Mouse (Mus musculus): ENCODE results near the gene Dnajc17. TPM values are rescaled to one million over a fixed set of nuclear protein-coding genes. Genes with fewer than 3 reads are reported as not detected.

The Dnajc17 gene
- polyA plus RNA-seq, 1 experiment from 2014 or later = 31.1 TPM

DNA sequence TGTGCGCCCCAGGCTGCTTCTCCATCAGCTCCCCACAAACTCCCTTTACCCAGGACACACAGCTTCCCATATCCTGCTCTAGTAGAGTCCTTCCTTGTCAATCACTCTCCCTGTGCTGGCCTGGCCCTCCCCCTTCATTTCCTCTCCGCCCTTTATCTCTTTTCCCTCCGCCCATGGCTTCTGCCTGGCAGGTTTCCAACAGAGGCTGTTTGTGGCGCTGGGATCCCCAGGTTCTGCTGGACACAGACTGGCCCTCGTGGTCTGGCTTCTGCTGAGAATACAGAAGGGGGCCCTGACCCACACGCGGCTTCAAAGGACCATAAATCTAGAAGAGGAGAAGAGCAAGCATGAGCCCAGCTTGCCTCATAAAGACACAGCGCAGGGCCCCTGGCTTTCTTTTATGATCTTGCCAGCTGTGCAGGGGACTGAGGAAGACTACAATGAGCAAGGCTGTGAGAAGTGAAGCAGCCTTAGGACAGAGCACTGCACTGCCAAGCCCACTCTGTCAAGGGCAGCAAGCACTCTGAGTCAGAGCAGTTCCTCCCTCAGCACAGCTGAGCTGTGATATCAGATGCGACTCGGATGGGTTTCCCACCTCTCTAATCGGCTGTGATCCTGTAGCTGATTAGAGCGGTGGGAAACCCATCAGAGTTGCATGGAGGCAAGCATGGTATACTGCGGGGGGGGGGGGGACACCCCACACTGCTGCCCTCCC lies 35.6 kb downstream of the Dnajc17 start:
- Histone ChIP-seq H3K4me2 (no peak overlapping the region), H3K4me1 (peaks cover 18% of the 10 kb centered on the region), H3K27ac (peak overlapping the region; percentile 16; the same call in 1 of the 2 replicates), H3K9me3 (no peaks in the 10 kb centered on the region), H3K9ac (no peak overlapping the region), H3K27me3 (peaks cover 13% of the 10 kb centered on the region), H3K4me3 (no peak overlapping the region), H3K36me3 (peaks cover 37% of the 10 kb centered on the region)
- WGBS = 27% methylated on average over 13 of the region's 13 CpGs
- no peak for ATAC-seq (ENCODE audit: insufficient number of reproducible peaks, insufficient read depth, low FRiP score, low TSS enrichment, low read depth)

DNA sequence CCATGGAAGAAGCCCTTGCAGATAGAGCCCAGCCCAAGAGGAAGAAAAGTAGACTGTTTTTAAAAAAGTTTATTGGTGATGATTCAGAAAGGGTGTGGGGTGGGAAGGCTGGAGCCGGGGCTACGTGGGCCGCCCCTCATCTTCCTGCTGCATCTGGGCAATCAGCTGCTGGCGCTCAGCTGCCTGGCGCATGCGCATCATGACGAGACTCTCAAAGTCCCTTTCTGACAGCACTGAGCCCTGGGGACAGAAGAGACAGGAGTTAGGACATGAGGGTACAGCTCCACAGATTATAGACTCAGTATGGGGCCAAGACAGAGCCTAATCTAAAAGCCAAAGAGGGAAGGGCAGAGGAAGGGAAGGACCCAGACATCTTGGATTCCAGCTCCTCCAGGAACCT lies 36.1 kb downstream of the Dnajc17 start:
- H3K4me2 ChIP-seq = no peak overlapping the region
- no peak for ATAC-seq (ENCODE audit: insufficient number of reproducible peaks, insufficient read depth, low FRiP score, low TSS enrichment, low read depth)
- no peaks in the 10 kb centered on the region for H3K9me3 ChIP-seq
- peaks cover 18% of the 10 kb centered on the region for H3K27me3 ChIP-seq
- no peak overlapping the region for H3K4me3 ChIP-seq
- 81% methylated on average over 7 of the region's 7 CpGs for WGBS
- peaks cover 32% of the 10 kb centered on the region for H3K36me3 ChIP-seq
- no peak overlapping the region for H3K27ac ChIP-seq
- peaks cover 24% of the 10 kb centered on the region for H3K4me1 ChIP-seq
- no peak overlapping the region for H3K9ac ChIP-seq

DNA sequence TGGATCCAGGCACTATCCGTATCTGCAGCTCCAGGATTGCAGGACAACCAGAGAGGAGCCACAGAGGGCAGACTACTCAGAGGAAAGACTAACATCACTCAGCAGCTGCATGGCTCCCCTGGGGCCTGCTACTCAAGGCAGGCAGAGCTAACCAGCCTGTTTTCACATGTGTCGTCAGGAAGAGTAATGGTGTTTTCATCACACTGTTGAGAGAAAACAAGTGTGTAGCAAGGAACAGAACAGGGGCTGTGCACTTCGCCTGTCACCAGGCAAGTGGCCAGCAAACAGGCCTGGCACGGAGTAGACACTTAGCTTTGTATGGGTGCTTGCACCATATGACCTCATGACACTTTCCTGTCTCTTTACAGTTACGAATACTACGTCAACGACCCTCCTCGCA lies 37.0 kb downstream of the Dnajc17 start:
- WGBS = 81% methylated on average over 8 of the region's 8 CpGs
- Histone ChIP-seq H3K4me2 (no peak overlapping the region), H3K4me3 (no peak overlapping the region), H3K4me1 (peaks cover 33% of the 10 kb centered on the region), H3K27me3 (peaks cover 27% of the 10 kb centered on the region), H3K9me3 (no peaks in the 10 kb centered on the region), H3K9ac (no peak overlapping the region), H3K27ac (no peak overlapping the region), H3K36me3 (peaks cover 24% of the 10 kb centered on the region)
- ATAC-seq (ENCODE audit: insufficient number of reproducible peaks, insufficient read depth, low FRiP score, low TSS enrichment, low read depth) = no peak

DNA sequence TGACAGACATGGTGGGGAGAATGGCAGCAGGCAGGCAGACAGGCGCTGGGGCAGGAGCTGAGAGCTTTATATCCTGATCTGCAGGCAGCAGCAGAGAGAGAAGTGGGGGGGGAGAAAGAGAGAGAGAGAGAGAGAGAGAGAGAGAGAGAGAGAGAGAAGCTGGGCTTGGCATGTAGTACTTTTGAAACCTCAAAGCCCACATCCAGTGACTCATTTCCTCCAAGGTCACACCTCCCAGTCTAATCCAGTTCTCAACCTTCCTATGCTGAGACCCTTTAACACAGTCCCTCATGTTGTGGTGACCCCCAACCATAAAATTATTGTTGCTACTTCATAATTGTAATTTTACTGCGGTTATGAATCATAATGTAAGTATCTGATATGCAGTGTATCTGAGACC lies 38.3 kb downstream of the Dnajc17 start:
- no peaks in the 10 kb centered on the region for H3K9me3 ChIP-seq
- H3K27ac ChIP-seq = no peak overlapping the region
- no peak overlapping the region for H3K9ac ChIP-seq
- ATAC-seq (ENCODE audit: insufficient number of reproducible peaks, insufficient read depth, low FRiP score, low TSS enrichment, low read depth) = no peak
- H3K27me3 ChIP-seq = peaks cover 40% of the 10 kb centered on the region
- H3K4me2 ChIP-seq = no peak overlapping the region
- H3K36me3 ChIP-seq = peaks cover 16% of the 10 kb centered on the region
- no peak overlapping the region for H3K4me3 ChIP-seq
- WGBS = 75% methylated on average over 2 of the region's 2 CpGs
- peaks cover 34% of the 10 kb centered on the region for H3K4me1 ChIP-seq

DNA sequence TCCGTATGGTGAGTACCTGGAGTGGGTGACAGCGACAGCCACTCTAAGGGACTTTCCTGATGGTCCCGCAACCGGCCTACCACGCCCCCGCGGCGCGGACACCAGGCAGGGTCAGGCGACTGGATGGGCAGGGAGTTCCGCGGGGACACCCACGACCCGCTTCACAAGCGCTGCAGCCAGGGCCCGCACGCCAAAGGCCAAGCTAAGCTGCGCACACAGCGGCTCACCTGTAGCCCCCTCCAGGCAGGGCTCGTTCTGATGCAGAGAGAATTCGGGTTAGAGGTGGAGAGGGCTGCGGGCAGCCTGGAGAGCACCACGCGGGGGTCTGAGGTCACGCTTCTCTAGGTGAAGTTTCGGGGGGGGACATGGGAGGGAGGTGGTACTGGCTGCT lies 40.7 kb downstream of the Dnajc17 start:
- 2% methylated on average over 26 of the region's 26 CpGs for WGBS
- Histone ChIP-seq H3K36me3 (peaks cover 9% of the 10 kb centered on the region), H3K9me3 (no peaks in the 10 kb centered on the region), H3K4me1 (peaks cover 21% of the 10 kb centered on the region), H3K9ac (peak overlapping the region; percentile 67), H3K4me2 (peak overlapping the region; percentile 99), H3K4me3 (peak overlapping the region; percentile 56), H3K27me3 (peaks cover 41% of the 10 kb centered on the region), H3K27ac (no peak overlapping the region)
- peak; percentile 18; the same call in 1 of the 2 replicates for ATAC-seq (ENCODE audit: insufficient number of reproducible peaks, insufficient read depth, low FRiP score, low TSS enrichment, low read depth)

DNA sequence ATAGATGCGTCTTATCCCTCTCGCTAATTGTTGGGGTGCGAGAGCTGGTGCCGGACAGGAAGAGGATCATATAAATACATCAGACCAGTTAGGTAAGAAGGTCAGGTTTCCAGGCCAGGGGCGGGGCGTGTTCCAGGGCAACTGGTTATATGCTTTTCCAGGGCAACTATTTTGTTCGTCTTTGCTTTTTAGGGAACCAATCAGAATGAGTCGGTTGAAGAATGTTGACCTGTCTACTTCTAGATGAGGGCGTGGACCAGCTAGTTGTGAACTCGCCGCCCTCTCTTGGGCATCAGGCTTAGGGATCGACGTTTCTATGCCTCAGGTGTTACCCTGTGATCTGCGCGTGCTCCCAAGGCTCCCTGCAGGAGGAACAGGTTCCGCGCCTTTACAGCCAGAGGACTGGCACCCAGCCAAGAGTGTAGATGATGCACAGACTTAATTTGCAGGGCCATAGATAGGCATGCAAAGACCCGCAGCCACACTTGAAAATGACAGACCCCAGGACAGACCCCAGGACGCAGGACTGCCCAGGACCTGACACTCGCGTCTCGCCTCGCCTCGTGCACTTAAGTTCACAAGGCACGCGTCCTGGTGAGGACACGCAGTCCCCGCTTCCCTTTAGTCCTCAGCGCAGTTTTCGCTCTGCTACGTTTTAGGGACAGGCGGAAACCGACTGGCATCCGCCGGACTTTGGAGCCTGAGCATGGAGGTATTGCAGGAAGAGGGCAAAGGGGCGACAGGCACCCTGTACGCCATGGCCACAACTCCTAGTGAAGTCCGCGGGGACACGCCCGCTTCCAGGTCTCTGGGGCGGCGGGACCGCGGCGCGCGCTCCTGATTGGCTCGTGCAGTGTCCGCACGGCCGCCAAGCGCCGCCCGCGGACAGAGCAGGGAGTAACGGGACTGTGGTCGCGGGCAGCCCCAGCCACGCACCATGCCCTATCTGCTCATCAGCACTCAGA lies 41.4 kb downstream of the Dnajc17 start, which contains the start of gene Gchfr:
Gene Gchfr, plus strand, starts transcription at position 873 of the 965 bp plus-strand sequence.
- peaks cover 3% of the 10 kb centered on the region for H3K36me3 ChIP-seq
- no peak within 1 kb of the TSS for H3K27ac ChIP-seq
- H3K9me3 ChIP-seq = no peaks in the 10 kb centered on the region
- peak within 1 kb of the TSS; percentile 56 for H3K4me3 ChIP-seq
- H3K27me3 ChIP-seq = peaks cover 41% of the 10 kb centered on the region
- H3K4me1 ChIP-seq = peaks cover 16% of the 10 kb centered on the region
- peak within 1 kb of the TSS; percentile 67 for H3K9ac ChIP-seq
- WGBS = under 1% methylated on average over 60 of the region's 60 CpGs
- H3K4me2 ChIP-seq = peak within 1 kb of the TSS; percentile 99
- peak; percentile 38; the same call in 1 of the 2 replicates for ATAC-seq (ENCODE audit: insufficient number of reproducible peaks, insufficient read depth, low FRiP score, low TSS enrichment, low read depth)

DNA sequence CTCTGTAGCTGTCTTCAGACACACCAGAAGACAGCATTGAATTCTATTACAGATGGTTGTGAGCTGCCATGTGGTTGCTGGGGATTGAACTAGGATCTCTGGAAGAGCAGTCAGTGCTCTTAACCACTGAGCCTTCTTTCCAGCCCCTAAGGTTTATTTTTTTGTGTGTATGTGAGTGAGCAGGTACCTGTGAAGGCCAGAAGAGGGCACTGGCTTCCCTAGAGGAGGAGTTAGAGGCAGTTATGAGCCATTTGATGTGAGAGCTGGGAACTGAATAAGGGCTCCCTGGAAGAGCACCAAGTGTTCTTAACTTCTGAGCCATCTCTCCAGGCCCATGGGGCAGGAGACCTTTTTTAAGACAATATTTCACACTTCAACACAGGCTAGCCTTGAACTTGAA lies 43.2 kb downstream of the Dnajc17 start:
- no peaks in the 10 kb centered on the region for H3K9me3 ChIP-seq
- H3K4me3 ChIP-seq = no peak overlapping the region
- H3K36me3 ChIP-seq = no peaks in the 10 kb centered on the region
- ATAC-seq (ENCODE audit: insufficient number of reproducible peaks, insufficient read depth, low FRiP score, low TSS enrichment, low read depth) = no peak
- H3K4me2 ChIP-seq = no peak overlapping the region
- no peak overlapping the region for H3K9ac ChIP-seq
- peaks cover 41% of the 10 kb centered on the region for H3K27me3 ChIP-seq
- peaks cover 16% of the 10 kb centered on the region for H3K4me1 ChIP-seq
- no peak overlapping the region for H3K27ac ChIP-seq

DNA sequence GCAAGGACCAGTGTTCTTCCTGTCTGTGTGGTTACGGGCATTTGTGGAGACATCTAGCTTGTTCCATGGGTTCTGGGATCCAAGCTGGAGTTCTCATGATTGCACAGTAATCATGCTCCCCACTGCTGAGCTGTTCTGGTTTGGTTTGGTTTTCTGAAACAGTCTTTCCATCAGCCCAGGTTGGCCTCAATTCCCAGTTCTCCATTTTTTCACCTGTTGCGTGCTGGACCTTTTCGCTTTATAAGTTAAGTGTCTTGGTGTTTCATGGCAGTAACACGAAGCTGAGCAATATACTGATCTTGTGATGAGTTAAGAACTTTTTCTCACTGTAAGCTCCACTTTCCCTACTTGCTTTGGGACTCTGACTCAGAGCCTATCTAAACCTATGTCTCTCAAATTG lies 44.6 kb downstream of the Dnajc17 start:
- no peak overlapping the region for H3K4me3 ChIP-seq
- no peak overlapping the region for H3K9ac ChIP-seq
- peaks cover 16% of the 10 kb centered on the region for H3K4me1 ChIP-seq
- ATAC-seq (ENCODE audit: insufficient number of reproducible peaks, insufficient read depth, low FRiP score, low TSS enrichment, low read depth) = no peak
- H3K9me3 ChIP-seq = no peaks in the 10 kb centered on the region
- H3K4me2 ChIP-seq = no peak overlapping the region
- no peak overlapping the region for H3K27ac ChIP-seq
- 88% methylated on average over 4 of the region's 4 CpGs for WGBS
- no peaks in the 10 kb centered on the region for H3K36me3 ChIP-seq
- peaks cover 37% of the 10 kb centered on the region for H3K27me3 ChIP-seq

DNA sequence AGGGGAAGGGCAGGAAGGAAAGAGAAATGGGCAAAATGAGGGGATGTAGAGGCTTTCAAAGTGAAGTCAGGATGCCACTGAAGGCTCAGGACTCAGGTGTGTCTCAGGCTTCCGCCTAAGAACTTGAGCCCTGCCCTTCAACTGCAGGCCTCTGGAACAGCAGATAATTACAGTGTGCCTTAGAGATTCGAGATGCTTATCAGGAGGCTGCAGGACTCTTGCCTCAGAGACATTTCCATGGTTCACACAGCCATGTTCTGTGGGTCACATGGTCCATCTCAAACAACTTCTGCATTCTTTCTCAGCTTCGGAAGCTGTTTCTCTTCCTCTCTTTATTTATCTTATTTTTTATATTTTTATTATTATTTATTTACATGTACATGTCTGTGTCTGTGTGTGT lies 45.5 kb downstream of the Dnajc17 start:
- Histone ChIP-seq H3K9me3 (no peaks in the 10 kb centered on the region), H3K4me2 (no peak overlapping the region), H3K27ac (no peak overlapping the region), H3K9ac (no peak overlapping the region), H3K36me3 (no peaks in the 10 kb centered on the region), H3K4me3 (no peak overlapping the region), H3K27me3 (peaks cover 30% of the 10 kb centered on the region), H3K4me1 (peaks cover 16% of the 10 kb centered on the region)
- WGBS = 49% methylated on average over 3 of the region's 3 CpGs
- ATAC-seq (ENCODE audit: insufficient number of reproducible peaks, insufficient read depth, low FRiP score, low TSS enrichment, low read depth) = no peak

DNA sequence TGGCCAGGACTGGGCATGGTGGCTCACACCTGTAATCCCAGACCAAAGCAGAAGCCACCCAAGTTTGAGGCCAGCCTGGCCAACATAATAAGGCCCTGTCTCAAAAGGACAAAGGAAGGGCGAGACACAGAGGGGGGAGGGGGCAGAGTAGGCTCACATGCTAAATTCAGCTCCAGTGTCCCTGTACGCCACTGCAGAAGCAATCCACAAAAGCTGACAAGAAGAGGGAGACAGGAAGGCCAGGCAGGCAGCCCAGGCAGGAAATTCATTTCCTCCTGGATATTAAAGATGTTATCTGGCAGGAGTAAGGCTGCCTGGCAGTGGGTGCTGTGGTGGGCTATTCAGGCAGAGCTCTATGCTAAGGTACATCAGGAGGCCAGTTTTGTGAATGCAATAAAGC lies 47.3 kb downstream of the Dnajc17 start:
- Histone ChIP-seq H3K4me2 (no peak overlapping the region), H3K9me3 (no peaks in the 10 kb centered on the region), H3K36me3 (no peaks in the 10 kb centered on the region), H3K9ac (no peak overlapping the region), H3K4me1 (peaks cover 5% of the 10 kb centered on the region; the same call in 1 of the 2 replicates), H3K4me3 (no peak overlapping the region), H3K27ac (no peak overlapping the region), H3K27me3 (peaks cover 11% of the 10 kb centered on the region)
- 17% methylated on average over 2 of the region's 2 CpGs for WGBS
- ATAC-seq (ENCODE audit: insufficient number of reproducible peaks, insufficient read depth, low FRiP score, low TSS enrichment, low read depth) = no peak

DNA sequence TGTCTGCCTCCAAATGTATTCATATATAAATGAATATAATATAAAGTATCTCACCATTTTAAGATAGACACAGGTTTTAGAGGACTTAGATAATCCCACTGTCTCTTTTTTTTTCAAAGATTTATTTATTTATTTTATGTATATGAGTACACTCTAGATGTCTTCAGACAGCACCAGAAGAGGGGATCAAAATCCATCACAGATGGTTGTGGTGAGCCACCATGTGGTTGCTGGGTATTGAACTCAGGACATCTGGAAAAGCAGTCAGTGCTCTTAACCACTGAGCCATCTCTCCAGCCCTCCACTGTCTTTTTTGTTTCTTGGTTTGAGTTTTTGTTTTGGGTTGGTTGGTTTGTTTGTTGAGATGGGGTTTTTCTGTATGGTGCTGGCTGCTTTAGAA lies 50.8 kb downstream of the Dnajc17 start:
- no peak overlapping the region for H3K27ac ChIP-seq
- no peaks in the 10 kb centered on the region; the same call in 1 of the 2 replicates for H3K27me3 ChIP-seq
- peaks cover 16% of the 10 kb centered on the region for H3K4me1 ChIP-seq
- no peak for ATAC-seq (ENCODE audit: insufficient number of reproducible peaks, insufficient read depth, low FRiP score, low TSS enrichment, low read depth)
- H3K36me3 ChIP-seq = peaks cover 16% of the 10 kb centered on the region
- H3K4me3 ChIP-seq = no peak overlapping the region
- H3K9ac ChIP-seq = no peak overlapping the region
- H3K4me2 ChIP-seq = peak overlapping the region; percentile 95; the same call in 1 of the 2 replicates
- H3K9me3 ChIP-seq = no peaks in the 10 kb centered on the region

Measured in embryonic facial prominence, embryonic 13.5 days (tissue).